26 mouse cellular contexts compared by ENCODE assay signal in the genomic region with DNA sequence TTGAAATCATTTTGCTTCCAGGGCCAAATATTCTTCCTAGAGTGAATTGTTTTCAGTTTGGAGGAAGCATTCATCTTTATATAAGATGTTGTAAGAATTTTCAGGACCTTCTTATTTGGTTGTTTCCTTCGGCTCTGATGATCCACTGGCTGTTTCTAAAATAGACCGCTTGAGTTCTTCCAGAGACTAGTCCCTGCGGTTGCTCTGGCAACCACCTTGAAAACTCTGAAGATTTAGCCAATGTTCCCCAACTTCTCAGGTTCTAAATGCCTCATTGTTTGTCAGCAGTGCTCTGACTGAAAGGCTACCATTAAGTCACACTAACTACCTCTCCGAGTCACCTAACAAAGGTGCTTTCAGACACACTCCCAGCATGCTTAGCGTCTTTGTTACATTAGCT.
DNase-seq lines count a peak whose midpoint lies in the region; ATAC-seq lines count a peak whose summit lies in the region.
"Had no signal": no experiment of that assay in that cellular context is flagged by ENCODE, and none has a peak within 500 bp of the region (broad histone marks: within the 10 kb centered on the region; RNA-seq: fewer than 3 reads in every experiment).

No protein-coding gene starts in this region.

- no peak overlapping the region for H3K4me2 ChIP-seq in limb, embryonic 12.5 days
- H3K4me2 ChIP-seq: heart, embryonic 11.5 days; hindbrain, embryonic 15.5 days; limb, embryonic 15.5 days; liver, embryonic 15.5 days; lung, embryonic 15.5 days had no signal

- peak; percentile 87 for ATAC-seq in frontal cortex, adult (ENCODE audit: low TSS enrichment)
- no peak for ATAC-seq in limb, embryonic 12.5 days (ENCODE audit: insufficient number of reproducible peaks, insufficient read depth, low FRiP score, low TSS enrichment, low read depth)
- ATAC-seq: forebrain, postnatal 0 days; Patski had no signal

- no peaks in the 10 kb centered on the region for H3K9me3 ChIP-seq in limb, embryonic 12.5 days
- H3K9me3 ChIP-seq: embryonic facial prominence, embryonic 10.5 days; G1E; hindbrain, embryonic 15.5 days; limb, embryonic 15.5 days; liver, embryonic 15.5 days; lung, embryonic 15.5 days had no signal

- peak overlapping the region; percentile 69; the same call in 1 of the 2 replicates for H3K27ac ChIP-seq in limb, embryonic 12.5 days
- H3K27ac ChIP-seq: embryonic facial prominence, embryonic 10.5 days; hindbrain, embryonic 15.5 days; limb, embryonic 15.5 days; liver, embryonic 15.5 days; lung, embryonic 15.5 days had no signal

- 0 out of 2 replicates have a peak, but pooled peaks cover 4% of the 10 kb centered on the region for H3K4me1 ChIP-seq in limb, embryonic 12.5 days (replicated peaks)
- H3K4me1 ChIP-seq: hindbrain, embryonic 15.5 days; liver, embryonic 15.5 days; lung, embryonic 15.5 days had no signal

- H3K9ac ChIP-seq in limb, embryonic 12.5 days (replicated peaks), result no peak overlapping the region
- H3K9ac ChIP-seq: forebrain, postnatal 0 days; hindbrain, embryonic 15.5 days; limb, embryonic 15.5 days; liver, embryonic 15.5 days; lung, embryonic 15.5 days had no signal

- H3K27me3 ChIP-seq in limb, embryonic 12.5 days, result no peaks in the 10 kb centered on the region
- H3K27me3 ChIP-seq: CH12.LX; hindbrain, embryonic 15.5 days; limb, embryonic 15.5 days; liver, embryonic 15.5 days; lung, embryonic 15.5 days; Patski had no signal

- WGBS in limb, embryonic 12.5 days, result 83% methylated on average over 5 of the region's 5 CpGs

- no peak for DNase-seq in frontal cortex, postnatal 10 days (ENCODE audit: low spot score in 2 of 2)
- peak; percentile 43 for DNase-seq in right cerebral cortex, adult 18-20 months
- DNase-seq in right cerebral cortex, postnatal 25 days, result no peak
- no peak for DNase-seq in cerebellum, postnatal 10 days
- no peak for DNase-seq in cerebellum, postnatal 14 days
- DNase-seq: cerebellum, adult 8-10 months; forebrain, postnatal 0 days; gastrocnemius, postnatal 14 days; heart, adult 11 months; kidney, adult 8-10 months; kidney, postnatal 10 days; lung, postnatal 36 days; midbrain, embryonic 14.5 days; thymus, postnatal 14 days had no signal

- no peak overlapping the region for H3K4me3 ChIP-seq in limb, embryonic 12.5 days (replicated peaks)
- H3K4me3 ChIP-seq: embryonic facial prominence, embryonic 10.5 days; hindbrain, embryonic 15.5 days; limb, embryonic 15.5 days; liver, embryonic 15.5 days; lung, embryonic 15.5 days; megakaryocyte, embryonic 14.5 days had no signal

- H3K36me3 ChIP-seq in limb, embryonic 12.5 days, result no peaks in the 10 kb centered on the region
- H3K36me3 ChIP-seq: embryonic facial prominence, embryonic 10.5 days; G1E; hindbrain, embryonic 15.5 days; limb, embryonic 15.5 days; liver, embryonic 15.5 days; lung, embryonic 15.5 days had no signal
